ENCODE assay signal across 20 mouse cellular contexts in genomic region chr4:151957584-151958315, GRCm38 (mm10). TPM values are rescaled to one million over a fixed set of nuclear protein-coding genes. Genes with fewer than 3 reads are reported as not detected.
DNase-seq lines count a peak whose midpoint lies in the region; ATAC-seq and TF ChIP-seq lines count a peak whose summit lies in the region.
"Had no signal": no experiment of that assay in that cellular context is flagged by ENCODE, and none has a peak within 500 bp of the region (broad histone marks: within the 10 kb centered on the region; RNA-seq: fewer than 3 reads in every experiment).

No protein-coding gene starts in this region.

- peaks cover 62 to 67% of the 10 kb centered on the region in 2 experiments for H3K4me1 ChIP-seq in liver, embryonic 14.5 days (replicated peaks; ENCODE audit: control insufficient read depth in 2 of 2, insufficient read depth in 2 of 2, low read length in 1 of 2)
- H3K4me1 ChIP-seq in stomach, postnatal 0 days (replicated peaks; ENCODE audit: control insufficient read depth, insufficient read depth): no peaks in the 10 kb centered on the region
- H3K4me1 ChIP-seq: embryonic facial prominence, embryonic 12.5 days; forebrain, embryonic 12.5 days; neural tube, embryonic 13.5 days had no signal

- H3K36me3 ChIP-seq in liver, embryonic 14.5 days (replicated peaks; ENCODE audit: control insufficient read depth, insufficient read depth, low read depth): peaks cover 63% of the 10 kb centered on the region
- peaks cover 18% of the 10 kb centered on the region for H3K36me3 ChIP-seq in stomach, postnatal 0 days (ENCODE audit: control insufficient read depth, insufficient read depth, low read length)

- no peaks in the 10 kb centered on the region for H3K27me3 ChIP-seq in liver, embryonic 14.5 days (ENCODE audit: control insufficient read depth, insufficient read depth, low read length)
- no peaks in the 10 kb centered on the region for H3K27me3 ChIP-seq in stomach, postnatal 0 days (ENCODE audit: control insufficient read depth, insufficient read depth, low read length)
- H3K27me3 ChIP-seq: CH12.LX; embryonic facial prominence, embryonic 12.5 days; forebrain, embryonic 12.5 days; neural tube, embryonic 13.5 days; Patski had no signal

- no peak overlapping the region for H3K4me3 ChIP-seq in gastrocnemius, adult 2 months
- no peak overlapping the region; a peak in 1 of 4 replicates for H3K4me3 ChIP-seq in liver, embryonic 14.5 days (ENCODE audit: insufficient read depth in 1 of 2, low read depth in 2 of 2, low read length in 2 of 2)
- H3K4me3 ChIP-seq in stomach, postnatal 0 days (ENCODE audit: low read depth, low read length): no peak overlapping the region
- H3K4me3 ChIP-seq: embryonic facial prominence, embryonic 12.5 days; forebrain, embryonic 12.5 days; left cerebral cortex, adult 2 months; neural tube, embryonic 13.5 days had no signal

- H3K9ac ChIP-seq in liver, embryonic 14.5 days (replicated peaks): peak overlapping the region; percentile 78
- H3K9ac ChIP-seq in stomach, postnatal 0 days (ENCODE audit: low read length): no peak overlapping the region
- H3K9ac ChIP-seq: embryonic facial prominence, embryonic 12.5 days; forebrain, embryonic 12.5 days; neural tube, embryonic 13.5 days had no signal

- TF ChIP-seq EP300 in liver, embryonic 14.5 days (IDR thresholded peaks at IDR 0.05; ENCODE audit: low read depth): peak; percentile 87
- TF ChIP-seq EP300 in stomach, postnatal 0 days (optimal IDR thresholded peaks at IDR 0.05): no peak

- H3K27ac ChIP-seq in gastrocnemius, adult 2 months: no peak overlapping the region
- peak overlapping the region; percentile 99 for H3K27ac ChIP-seq in liver, embryonic 14.5 days
- H3K27ac ChIP-seq in stomach, postnatal 0 days (replicated peaks): no peak overlapping the region
- H3K27ac ChIP-seq: embryonic facial prominence, embryonic 12.5 days; forebrain, embryonic 12.5 days; left cerebral cortex, adult 2 months; neural tube, embryonic 13.5 days had no signal

- intact Hi-C loops in gastrocnemius, adult 2 months (cut with DNase I): no loop called here

- TF ChIP-seq CTCF in gastrocnemius, adult 2 months (IDR thresholded peaks at IDR 0.05): no peak
- peak; percentile 32; the same call in 1 of the 2 replicates for TF ChIP-seq CTCF in liver, embryonic 14.5 days (IDR thresholded peaks at IDR 0.05; ENCODE audit: low read depth)
- TF ChIP-seq CTCF in stomach, postnatal 0 days (IDR thresholded peaks at IDR 0.05; ENCODE audit: low read depth): no peak

- DNase-seq in gastrocnemius, adult 2 months: peak; percentile 5
- DNase-seq in gastrocnemius, adult 18-20 months (ENCODE audit: low spot score): no peak
- DNase-seq in spleen, postnatal 10 days (ENCODE audit: low spot score in 2 of 2): peak; percentile 51 to 57
- DNase-seq in spleen, adult 18-20 months: no peak
- DNase-seq in liver, embryonic 14.5 days (ENCODE audit: low read depth in 3 of 3, low spot score in 3 of 3): peak; percentile 79 to 82 (median 81)
- DNase-seq in stomach, postnatal 0 days (ENCODE audit: low spot score): no peak
- no peak for DNase-seq in thymus, postnatal 4 days
- DNase-seq in kidney, postnatal 4 days: no peak
- DNase-seq: cerebellum, postnatal 14 days; heart, adult 11 months; heart, postnatal 36 days; lung, postnatal 36 days; thymus, postnatal 25 days had no signal

- peak overlapping the region; percentile 32 for H3K4me2 ChIP-seq in liver, embryonic 14.5 days (ENCODE audit: low read depth)
- H3K4me2 ChIP-seq in stomach, postnatal 0 days (replicated peaks; ENCODE audit: low read depth): no peak overlapping the region
- H3K4me2 ChIP-seq: embryonic facial prominence, embryonic 12.5 days; forebrain, embryonic 12.5 days; neural tube, embryonic 13.5 days had no signal

- 36% methylated on average over 9 of the region's 9 CpGs for WGBS in liver, embryonic 14.5 days (ENCODE audit: insufficient replicate concordance)
- WGBS in stomach, postnatal 0 days: 75% methylated on average over 9 of the region's 9 CpGs

- no peaks in the 10 kb centered on the region for H3K9me3 ChIP-seq in liver, embryonic 14.5 days (ENCODE audit: control insufficient read depth, low read length)
- no peaks in the 10 kb centered on the region for H3K9me3 ChIP-seq in stomach, postnatal 0 days (ENCODE audit: control insufficient read depth, low read length)
- H3K9me3 ChIP-seq: embryonic facial prominence, embryonic 12.5 days; forebrain, embryonic 12.5 days; neural tube, embryonic 13.5 days had no signal

- peak; percentile 78 for ATAC-seq in liver, embryonic 14.5 days (ENCODE audit: insufficient read depth)
- peak; percentile 60 for ATAC-seq in stomach, postnatal 0 days (ENCODE audit: low FRiP score, low TSS enrichment)
- ATAC-seq: inflammation-experienced regulatory T-cells, adult 6 months; Patski had no signal

RNA-seq across cellular contexts. Expression of gene Dnajc11, which starts 24.3 kb away (rescaled TPM):
- total RNA-seq in gastrocnemius, adult 2 months (2021): 10 to 100 TPM; 52.8 to 70.8 TPM
- 10 to 100 TPM; 47.9 to 52.6 TPM for total RNA-seq in gastrocnemius, adult 18-20 months (2021)
- 32.9 and 34.4 TPM in 2 replicates for polyA plus RNA-seq in liver, embryonic 14.5 days (2012; rRNA removed)
- 32.9 and 42.2 TPM in 2 replicates for polyA plus RNA-seq in liver, embryonic 14.5 days (2014; fragmentation: Nextera tagmentation; extraction: Ambion mirVana)
- 33.0 and 34.5 TPM in 2 replicates for polyA plus RNA-seq in stomach, postnatal 0 days (2015; fragmentation: Nextera tagmentation; extraction: Ambion mirVana)

RNA-seq across cellular contexts. Expression of gene Thap3, which starts 31.0 kb away (rescaled TPM):
- total RNA-seq in gastrocnemius, adult 2 months (2021): 10 to 100 TPM; 31.1 to 32.5 TPM
- 10 to 100 TPM; 30.0 to 33.3 TPM for total RNA-seq in gastrocnemius, adult 18-20 months (2021)
- polyA plus RNA-seq in liver, embryonic 14.5 days (2012; rRNA removed): 4.8 and 5.0 TPM in 2 replicates
- polyA plus RNA-seq in liver, embryonic 14.5 days (2014; fragmentation: Nextera tagmentation; extraction: Ambion mirVana): 4.5 and 5.2 TPM in 2 replicates
- polyA plus RNA-seq in stomach, postnatal 0 days (2015; fragmentation: Nextera tagmentation; extraction: Ambion mirVana): 22.2 and 23.5 TPM in 2 replicates

RNA-seq across cellular contexts. Expression of gene Phf13, which starts 38.3 kb away (rescaled TPM):
- 1 to 10 TPM; 4.5 to 4.6 TPM for total RNA-seq in gastrocnemius, adult 2 months (2021)
- 1 to 10 TPM; 4.6 to 4.7 TPM for total RNA-seq in gastrocnemius, adult 18-20 months (2021)
- 2.8 and 2.9 TPM in 2 replicates for polyA plus RNA-seq in liver, embryonic 14.5 days (2012; rRNA removed)
- polyA plus RNA-seq in liver, embryonic 14.5 days (2014; fragmentation: Nextera tagmentation; extraction: Ambion mirVana): 3.7 and 5.2 TPM in 2 replicates
- 12.4 and 12.7 TPM in 2 replicates for polyA plus RNA-seq in stomach, postnatal 0 days (2015; fragmentation: Nextera tagmentation; extraction: Ambion mirVana)

RNA-seq across cellular contexts. Expression of gene Klhl21, which starts 50.9 kb away (rescaled TPM):
- total RNA-seq in gastrocnemius, adult 2 months (2021): 100 to 1,000 TPM in 1 of 2 experiments, 10 to 100 TPM in 1; 92.5 to 125 TPM
- total RNA-seq in gastrocnemius, adult 18-20 months (2021): 100 to 1,000 TPM in 1 of 2 experiments, 10 to 100 TPM in 1; 98.5 to 113 TPM
- polyA plus RNA-seq in liver, embryonic 14.5 days (2012; rRNA removed): 4.4 and 5.3 TPM in 2 replicates
- polyA plus RNA-seq in liver, embryonic 14.5 days (2014; fragmentation: Nextera tagmentation; extraction: Ambion mirVana): 2.3 and 2.8 TPM in 2 replicates
- polyA plus RNA-seq in stomach, postnatal 0 days (2015; fragmentation: Nextera tagmentation; extraction: Ambion mirVana): 11.2 and 11.9 TPM in 2 replicates

Comparison
In these comparisons a context has a peak if more than half of its experiments do, and no peak if none do; other contexts are left out.
1. DNase-seq: peak in gastrocnemius, adult 2 months (single experiment), spleen, postnatal 10 days (2 of 2) and liver, embryonic 14.5 days (3 of 3); none in gastrocnemius, adult 18-20 months (single experiment), spleen, adult 18-20 months (0 of 2), stomach, postnatal 0 days (single experiment), thymus, postnatal 4 days (single experiment) and kidney, postnatal 4 days (0 of 2).